Mouse (Mus musculus) heart, embryonic 14.5 days (tissue): ENCODE measurements around the gene Nxnl1. TPM values are rescaled to one million over a fixed set of nuclear protein-coding genes. Genes with fewer than 3 reads are reported as not detected.

Experiments
- ATAC-seq: fragments of 200-750 bp; cut with Nextera tagmentation; 2 replicates; pipeline ENCODE4 v1.8.0; 2017; ENCODE audit warnings: low read depth, moderate TSS enrichment; ENCODE audit not compliant: insufficient number of reproducible peaks, insufficient read depth, low FRiP score
- H3K27ac ChIP-seq, 2 experiments: fragments of 200-500 bp in 1 of 2; fragments of 300-500 bp in 1 of 2; sonication (generic) in 1 of 2; replicated peaks in 1 of 2; 2 replicates each; pipeline ENCODE4 v1.5.1; 2012 to 2014; ENCODE audit warnings: low read depth in 2 of 2, low read length in 2 of 2, control low read depth in 1 of 2, mild to moderate bottlenecking in 1 of 2, mixed read lengths in 1 of 2; ENCODE audit not compliant: control insufficient read depth in 1 of 2, insufficient read depth in 1 of 2
- H3K27me3 ChIP-seq: fragments of 300-500 bp; sonication (generic); 2 replicates; pipeline ENCODE4 v1.6.1; 2014; ENCODE audit warnings: mild to moderate bottlenecking, low read length, control low read depth; ENCODE audit not compliant: control insufficient read depth, insufficient read depth
- H3K36me3 ChIP-seq: fragments of 300-500 bp; sonication (generic); 2 replicates; pipeline ENCODE4 v1.6.1; 2014; ENCODE audit warnings: mild to moderate bottlenecking, control low read depth, low read length, mixed read lengths; ENCODE audit not compliant: control insufficient read depth, insufficient read depth
- H3K4me1 ChIP-seq, 2 experiments: fragments of 200-500 bp in 1 of 2; fragments of 300-500 bp in 1 of 2; sonication (generic) in 1 of 2; 2 replicates each; pipeline ENCODE4 v1.6.1; 2012 to 2014; ENCODE audit warnings: low read length in 2 of 2, control low read depth in 1 of 2, mixed read lengths in 1 of 2; ENCODE audit not compliant: control insufficient read depth in 2 of 2, insufficient read depth in 2 of 2
- H3K4me2 ChIP-seq: fragments of 300-500 bp; sonication (generic); 2 replicates; pipeline ENCODE4 v1.6.1; 2014; ENCODE audit warnings: mild to moderate bottlenecking, low read length
- H3K4me3 ChIP-seq, 2 experiments: fragments of 200-500 bp in 1 of 2; fragments of 300-500 bp in 1 of 2; sonication (generic) in 1 of 2; 2 replicates each; pipeline ENCODE4 v1.5.1; 2012 to 2014; ENCODE audit warnings: low read length in 2 of 2, mild to moderate bottlenecking in 2 of 2, control low read depth in 1 of 2, low read depth in 1 of 2, moderate library complexity in 1 of 2; ENCODE audit not compliant: control insufficient read depth in 1 of 2, insufficient read depth in 1 of 2
- H3K9ac ChIP-seq: fragments of 300-500 bp; sonication (generic); 2 replicates; pipeline ENCODE4 v1.6.1; 2014; ENCODE audit warnings: mild to moderate bottlenecking, low read length
- H3K9me3 ChIP-seq: fragments of 300-500 bp; sonication (generic); 2 replicates; pipeline ENCODE4 v1.6.1; 2016; ENCODE audit warnings: low read length, control low read depth; ENCODE audit not compliant: control insufficient read depth
- WGBS: fragments of 180-500 bp; shearing (Covaris S2); extraction: QIAGEN DNeasy Blood & Tissue Kit; methylation state at CpG from one replicate; pipeline ENCODE4 v1.1.7; 2014; 5-methylcytosine and 5-hydroxymethylcytosine counted together
- polyA plus RNA-seq: library from polyadenylated mRNA; unstranded; fragments of >200 nt; fragmentation: Nextera tagmentation; extraction: Ambion mirVana; gene quantifications from 2 replicates; pipeline ENCODE4 v1.2.1, GENCODE M21; 2014

Nxnl1 gene
- polyA plus RNA-seq, 1 experiment from 2014 or later = not detected

- Histone ChIP-seq H3K9ac (peak overlapping the region; percentile 73), H3K9me3 (no peaks in the 10 kb centered on the region), H3K4me2 (peak overlapping the region; percentile 91), H3K4me3 (peak overlapping the region; percentile 53 to 54), H3K27ac (peak overlapping the region in 1 of 2 experiments; percentile 64; a peak in 1 of 4 replicates), H3K36me3 (no peaks in the 10 kb centered on the region), H3K4me1 (peaks cover 16 to 30% of the 10 kb centered on the region in 2 experiments), H3K27me3 (0 out of 2 replicates have a peak, but pooled peaks cover 4% of the 10 kb centered on the region)
- WGBS = under 1% methylated on average over 41 of the region's 41 CpGs
- ATAC-seq = peak; percentile 71
Measured at GRCm38 (mm10) chr8:71570291-71570954, 4.0 kb upstream of the Nxnl1 start.

GRCm38 (mm10) chr8:71569366-71570290 is 3.2 kb upstream of the Nxnl1 start:
- H3K9ac ChIP-seq = peak overlapping the region; percentile 73
- no peaks in the 10 kb centered on the region for H3K36me3 ChIP-seq
- ATAC-seq = peak; percentile 56
- WGBS = 1% methylated on average over 51 of the region's 51 CpGs
- no peaks in the 10 kb centered on the region for H3K9me3 ChIP-seq
- H3K4me1 ChIP-seq = peaks cover 16 to 28% of the 10 kb centered on the region in 2 experiments
- peak overlapping the region; percentile 91 for H3K4me2 ChIP-seq
- peak overlapping the region; percentile 53 to 54 for H3K4me3 ChIP-seq
- peak overlapping the region in 1 of 2 experiments; percentile 64; a peak in 2 of 4 replicates for H3K27ac ChIP-seq
- 0 out of 2 replicates have a peak, but pooled peaks cover 4% of the 10 kb centered on the region for H3K27me3 ChIP-seq

- 33% methylated on average over 6 of the region's 6 CpGs for WGBS
- Histone ChIP-seq H3K9me3 (0 out of 2 replicates have a peak, but pooled peaks cover 2% of the 10 kb centered on the region), H3K9ac (peak overlapping the region; percentile 73; the same call in 1 of the 2 replicates), H3K4me1 (peaks cover 16 to 26% of the 10 kb centered on the region in 2 experiments), H3K4me2 (peak overlapping the region; percentile 91), H3K27ac (peak overlapping the region in 1 of 2 experiments; percentile 35; a peak in 1 of 4 replicates), H3K36me3 (no peaks in the 10 kb centered on the region), H3K4me3 (peak overlapping the region; percentile 53 to 54), H3K27me3 (0 out of 2 replicates have a peak, but pooled peaks cover 4% of the 10 kb centered on the region)
- ATAC-seq = no peak
Measured at GRCm38 (mm10) chr8:71568941-71569340, 2.5 kb upstream of the Nxnl1 start.

GRCm38 (mm10) chr8:71568387-71568937 is 2.1 kb upstream of the Nxnl1 start, which contains the start of gene Slc27a1:
Gene Slc27a1 (plus strand): TSS chr8:71568882.
- no peak for ATAC-seq
- Histone ChIP-seq H3K4me1 (peaks cover 16 to 26% of the 10 kb centered on the region in 2 experiments), H3K4me3 (peak within 1 kb of the TSS; percentile 53 to 54), H3K9me3 (0 out of 2 replicates have a peak, but pooled peaks cover 2% of the 10 kb centered on the region), H3K36me3 (no peaks in the 10 kb centered on the region), H3K4me2 (peak within 1 kb of the TSS; percentile 91), H3K9ac (peak within 1 kb of the TSS; percentile 73), H3K27ac (peak within 1 kb of the TSS in 1 of 2 experiments; percentile 64; a peak in 2 of 4 replicates), H3K27me3 (0 out of 2 replicates have a peak, but pooled peaks cover 4% of the 10 kb centered on the region)
- WGBS = 16% methylated on average over 13 of the region's 13 CpGs

- 63% methylated on average over 7 of the region's 7 CpGs for WGBS
- peaks cover 14 to 23% of the 10 kb centered on the region in 2 experiments for H3K4me1 ChIP-seq
- H3K27ac ChIP-seq = no peak overlapping the region
- H3K9me3 ChIP-seq = 0 out of 2 replicates have a peak, but pooled peaks cover 2% of the 10 kb centered on the region
- H3K27me3 ChIP-seq = peaks cover 12% of the 10 kb centered on the region
- H3K9ac ChIP-seq = no peak overlapping the region
- H3K36me3 ChIP-seq = no peaks in the 10 kb centered on the region
- H3K4me2 ChIP-seq = no peak overlapping the region
- ATAC-seq = no peak
- H3K4me3 ChIP-seq = no peak overlapping the region
Measured at GRCm38 (mm10) chr8:71567587-71567986, 1.2 kb upstream of the Nxnl1 start.

GRCm38 (mm10) chr8:71563992-71564391 is 2.4 kb downstream of the Nxnl1 start:
- Histone ChIP-seq H3K4me3 (no peak overlapping the region), H3K27me3 (peaks cover 48% of the 10 kb centered on the region), H3K4me2 (no peak overlapping the region), H3K9ac (no peak overlapping the region), H3K36me3 (no peaks in the 10 kb centered on the region), H3K4me1 (peaks cover 8 to 12% of the 10 kb centered on the region in 2 experiments), H3K27ac (no peak overlapping the region), H3K9me3 (0 out of 2 replicates have a peak, but pooled peaks cover 2% of the 10 kb centered on the region)
- no peak for ATAC-seq
- 91% methylated on average over 4 of the region's 4 CpGs for WGBS

- H3K27ac ChIP-seq = no peak overlapping the region
- 0 out of 2 replicates have a peak, but pooled peaks have one; percentile 35 for ATAC-seq
Measured at GRCm38 (mm10) chr8:71562751-71563150, 3.6 kb downstream of the Nxnl1 start.

More at GRCm38 (mm10) chr8:71562751-71563150, 3.6 kb downstream of the Nxnl1 start:
- Histone ChIP-seq H3K27me3 (peaks cover 60% of the 10 kb centered on the region), H3K4me3 (peak overlapping the region in 1 of 2 experiments; percentile 8; a peak in 1 of 4 replicates), H3K36me3 (no peaks in the 10 kb centered on the region), H3K9me3 (0 out of 2 replicates have a peak, but pooled peaks cover 2% of the 10 kb centered on the region), H3K4me1 (peaks cover 6 to 13% of the 10 kb centered on the region in 2 experiments), H3K9ac (peak overlapping the region; percentile 28), H3K4me2 (peak overlapping the region; percentile 50)
- under 1% methylated on average over 31 of the region's 33 CpGs for WGBS
